Mouse (Mus musculus): ENCODE measurements at regions not wholly inside any gene's neighbourhood (a gene's known extent, or its start where the extent isn't known, plus 50 kb on each side); places are given as distances from the start of the nearest gene placed in this dataset.

GRCm38 (mm10) chr3:125155319-125155718 is 248.6 kb upstream of the Ndst4 start:
- no peak overlapping the region for H3K4me3 ChIP-seq
- no peak for ATAC-seq (replicated peaks)
- H3K9me3 ChIP-seq, result no peaks in the 10 kb centered on the region
- no peak overlapping the region for H3K4me2 ChIP-seq (replicated peaks)
- H3K9ac ChIP-seq (replicated peaks), result no peak overlapping the region
- no peaks in the 10 kb centered on the region for H3K36me3 ChIP-seq
- no peak overlapping the region for H3K27ac ChIP-seq (replicated peaks)
- no peaks in the 10 kb centered on the region for H3K4me1 ChIP-seq
- WGBS, result 61% methylated on average over 1 of the region's 1 CpGs
- no peaks in the 10 kb centered on the region for H3K27me3 ChIP-seq

GRCm38 (mm10) chr3:125159763-125160162 is 244.1 kb upstream of the Ndst4 start:
- H3K36me3 ChIP-seq, result no peaks in the 10 kb centered on the region
- no peak overlapping the region for H3K4me2 ChIP-seq (replicated peaks)
- no peak for ATAC-seq (replicated peaks)
- no peak overlapping the region for H3K27ac ChIP-seq (replicated peaks)
- no peak overlapping the region for H3K4me3 ChIP-seq
- no peaks in the 10 kb centered on the region for H3K27me3 ChIP-seq
- no peaks in the 10 kb centered on the region for H3K9me3 ChIP-seq
- WGBS, result 91% methylated on average over 5 of the region's 5 CpGs
- no peaks in the 10 kb centered on the region for H3K4me1 ChIP-seq
- no peak overlapping the region for H3K9ac ChIP-seq (replicated peaks)

GRCm38 (mm10) chr3:125190571-125190970 is 213.3 kb upstream of the Ndst4 start:
- H3K4me2 ChIP-seq (replicated peaks), result no peak overlapping the region
- no peaks in the 10 kb centered on the region for H3K27me3 ChIP-seq
- H3K27ac ChIP-seq (replicated peaks), result no peak overlapping the region
- no peak overlapping the region for H3K9ac ChIP-seq (replicated peaks)
- H3K4me3 ChIP-seq, result no peak overlapping the region
- no peaks in the 10 kb centered on the region for H3K9me3 ChIP-seq
- H3K36me3 ChIP-seq, result no peaks in the 10 kb centered on the region
- ATAC-seq (replicated peaks), result no peak
- 0 out of 2 replicates have a peak, but pooled peaks cover 2% of the 10 kb centered on the region for H3K4me1 ChIP-seq

GRCm38 (mm10) chr3:125220913-125221312 is 183.0 kb upstream of the Ndst4 start:
- H3K36me3 ChIP-seq, result no peaks in the 10 kb centered on the region
- no peak overlapping the region for H3K9ac ChIP-seq (replicated peaks)
- ATAC-seq (replicated peaks), result no peak
- no peak overlapping the region for H3K4me2 ChIP-seq (replicated peaks)
- H3K27me3 ChIP-seq, result no peaks in the 10 kb centered on the region
- 90% methylated on average over 2 of the region's 2 CpGs for WGBS
- no peak overlapping the region for H3K27ac ChIP-seq (replicated peaks)
- no peak overlapping the region for H3K4me3 ChIP-seq
- no peaks in the 10 kb centered on the region for H3K9me3 ChIP-seq
- H3K4me1 ChIP-seq, result no peaks in the 10 kb centered on the region

GRCm38 (mm10) chr3:125251124-125251523 is 152.8 kb upstream of the Ndst4 start:
- H3K27ac ChIP-seq (replicated peaks), result no peak overlapping the region
- no peaks in the 10 kb centered on the region for H3K9me3 ChIP-seq
- 87% methylated on average over 3 of the region's 3 CpGs for WGBS
- no peaks in the 10 kb centered on the region for H3K36me3 ChIP-seq
- no peak for ATAC-seq (replicated peaks)
- H3K27me3 ChIP-seq, result no peaks in the 10 kb centered on the region
- no peak overlapping the region for H3K4me3 ChIP-seq
- no peaks in the 10 kb centered on the region for H3K4me1 ChIP-seq
- H3K4me2 ChIP-seq (replicated peaks), result no peak overlapping the region
- no peak overlapping the region for H3K9ac ChIP-seq (replicated peaks)

- no peak for ATAC-seq (replicated peaks)
- WGBS, result 68% methylated on average over 2 of the region's 2 CpGs
- H3K9me3 ChIP-seq, result no peaks in the 10 kb centered on the region
- no peaks in the 10 kb centered on the region for H3K4me1 ChIP-seq
- H3K36me3 ChIP-seq, result no peaks in the 10 kb centered on the region
- H3K4me3 ChIP-seq, result no peak overlapping the region
- H3K4me2 ChIP-seq (replicated peaks), result no peak overlapping the region
- no peak overlapping the region for H3K27ac ChIP-seq (replicated peaks)
- H3K27me3 ChIP-seq, result no peaks in the 10 kb centered on the region
- no peak overlapping the region for H3K9ac ChIP-seq (replicated peaks)
Observed at GRCm38 (mm10) chr3:125260909-125261308, 143.0 kb upstream of the Ndst4 start.

GRCm38 (mm10) chr3:125270695-125271094 is 133.2 kb upstream of the Ndst4 start:
- H3K27me3 ChIP-seq, result no peaks in the 10 kb centered on the region
- no peak overlapping the region for H3K9ac ChIP-seq (replicated peaks)
- H3K27ac ChIP-seq (replicated peaks), result no peak overlapping the region
- no peak overlapping the region for H3K4me3 ChIP-seq
- ATAC-seq (replicated peaks), result no peak
- no peaks in the 10 kb centered on the region for H3K9me3 ChIP-seq
- H3K4me1 ChIP-seq, result no peaks in the 10 kb centered on the region
- H3K36me3 ChIP-seq, result no peaks in the 10 kb centered on the region
- WGBS, result 67% methylated on average over 5 of the region's 5 CpGs
- H3K4me2 ChIP-seq (replicated peaks), result no peak overlapping the region

- H3K4me3 ChIP-seq, result no peak overlapping the region
- no peak overlapping the region for H3K27ac ChIP-seq (replicated peaks)
- 5% methylated on average over 2 of the region's 2 CpGs for WGBS
- H3K9ac ChIP-seq (replicated peaks), result no peak overlapping the region
- H3K36me3 ChIP-seq, result no peaks in the 10 kb centered on the region
- no peaks in the 10 kb centered on the region for H3K27me3 ChIP-seq
- H3K4me1 ChIP-seq, result no peaks in the 10 kb centered on the region
- no peak for ATAC-seq (replicated peaks)
- H3K9me3 ChIP-seq, result no peaks in the 10 kb centered on the region
- no peak overlapping the region for H3K4me2 ChIP-seq (replicated peaks)
Observed at GRCm38 (mm10) chr3:125271215-125271614, 132.7 kb upstream of the Ndst4 start.

GRCm38 (mm10) chr3:125278605-125279004 is 125.3 kb upstream of the Ndst4 start:
- Histone ChIP-seq H3K36me3 (no peaks in the 10 kb centered on the region), H3K4me2 (replicated peaks) (no peak overlapping the region), H3K27ac (replicated peaks) (no peak overlapping the region), H3K4me3 (no peak overlapping the region), H3K4me1 (no peaks in the 10 kb centered on the region), H3K9me3 (no peaks in the 10 kb centered on the region), H3K9ac (replicated peaks) (no peak overlapping the region), H3K27me3 (no peaks in the 10 kb centered on the region)
- no peak for ATAC-seq (replicated peaks)

- Histone ChIP-seq H3K27me3 (no peaks in the 10 kb centered on the region), H3K27ac (replicated peaks) (no peak overlapping the region), H3K36me3 (no peaks in the 10 kb centered on the region), H3K4me3 (no peak overlapping the region), H3K9ac (replicated peaks) (no peak overlapping the region), H3K4me1 (no peaks in the 10 kb centered on the region), H3K9me3 (no peaks in the 10 kb centered on the region), H3K4me2 (replicated peaks) (no peak overlapping the region)
- ATAC-seq (replicated peaks), result no peak
- WGBS, result 94% methylated on average over 2 of the region's 2 CpGs
Observed at GRCm38 (mm10) chr3:125279007-125279406, 124.9 kb upstream of the Ndst4 start.

- no peak overlapping the region for H3K4me3 ChIP-seq
- H3K36me3 ChIP-seq, result no peaks in the 10 kb centered on the region
- H3K4me2 ChIP-seq (replicated peaks), result no peak overlapping the region
- H3K9ac ChIP-seq (replicated peaks), result no peak overlapping the region
- H3K9me3 ChIP-seq, result no peaks in the 10 kb centered on the region
- ATAC-seq (replicated peaks), result no peak
- H3K4me1 ChIP-seq, result no peaks in the 10 kb centered on the region
- H3K27me3 ChIP-seq, result no peaks in the 10 kb centered on the region
- no peak overlapping the region for H3K27ac ChIP-seq (replicated peaks)
Observed at GRCm38 (mm10) chr3:125279610-125280009, 124.3 kb upstream of the Ndst4 start.

- Histone ChIP-seq H3K4me2 (replicated peaks) (no peak overlapping the region), H3K9ac (replicated peaks) (no peak overlapping the region), H3K27me3 (no peaks in the 10 kb centered on the region), H3K9me3 (no peaks in the 10 kb centered on the region), H3K4me1 (no peaks in the 10 kb centered on the region), H3K36me3 (no peaks in the 10 kb centered on the region), H3K4me3 (no peak overlapping the region), H3K27ac (replicated peaks) (no peak overlapping the region)
- 83% methylated on average over 1 of the region's 1 CpGs for WGBS
- no peak for ATAC-seq (replicated peaks)
Observed at GRCm38 (mm10) chr3:125288598-125288997, 115.3 kb upstream of the Ndst4 start.

GRCm38 (mm10) chr3:125289355-125289933 is 114.4 kb upstream of the Ndst4 start:
- WGBS, result 45% methylated on average over 3 of the region's 3 CpGs
- H3K27ac ChIP-seq (replicated peaks), result no peak overlapping the region
- H3K36me3 ChIP-seq, result no peaks in the 10 kb centered on the region
- H3K9me3 ChIP-seq, result no peaks in the 10 kb centered on the region
- no peak overlapping the region for H3K4me3 ChIP-seq
- H3K4me2 ChIP-seq (replicated peaks), result no peak overlapping the region
- no peaks in the 10 kb centered on the region for H3K27me3 ChIP-seq
- peak; percentile 51; the same call in 1 of the 2 replicates for ATAC-seq (replicated peaks)
- H3K4me1 ChIP-seq, result no peaks in the 10 kb centered on the region
- no peak overlapping the region for H3K9ac ChIP-seq (replicated peaks)
